Mouse (Mus musculus): Measurements from ENCODE around the gene Arhgef3.
"Not testable (repeated sequence)": the region's sequence is repeated elsewhere in the genome, so short reads cannot be mapped to it uniquely, and the experiment has no call there.

The Arhgef3 gene

GRCm38 (mm10) chr14:27231506-27231905 is 116.8 kb downstream of the Arhgef3 start:
- no peak for DNase-seq (ENCODE audit: low read depth, low spot score)

DNA sequence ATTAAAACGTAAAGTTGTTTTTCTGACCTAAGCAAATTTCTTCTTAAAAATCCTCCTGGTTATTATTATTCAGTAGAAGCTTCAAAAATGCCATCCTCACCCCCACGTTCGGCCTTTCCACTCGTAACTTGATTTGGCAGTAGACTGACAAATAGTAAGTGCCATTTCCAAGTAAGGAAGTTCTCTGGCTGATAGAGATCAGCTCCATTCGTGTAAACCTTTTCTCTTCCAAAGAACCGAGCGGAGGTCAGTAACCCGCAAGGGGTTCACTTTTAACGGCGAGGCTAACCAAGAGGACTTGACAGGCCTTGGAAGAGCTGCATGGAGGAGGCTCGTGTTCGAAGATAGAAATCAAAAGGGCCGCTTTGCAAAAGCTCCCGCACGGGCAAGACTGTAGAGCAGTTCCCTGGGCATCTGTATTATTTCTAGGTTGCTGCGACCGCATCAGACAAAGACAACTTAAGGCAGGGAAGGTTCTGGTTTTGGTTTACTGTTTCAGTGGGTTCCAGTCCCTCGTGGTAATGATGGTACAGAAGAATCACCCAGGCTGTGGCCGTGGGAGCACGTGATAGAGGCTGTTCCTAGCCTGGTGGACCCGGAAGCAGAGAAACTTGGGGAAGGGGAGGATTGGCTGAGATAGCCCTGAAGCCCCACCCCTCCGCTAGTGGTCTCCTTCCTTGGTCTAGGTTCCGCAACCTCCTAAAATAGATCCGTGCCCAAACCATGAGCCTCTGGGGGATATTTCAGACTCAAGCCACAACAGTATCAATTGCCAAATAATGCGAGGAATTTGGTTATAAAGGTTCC is 117.5 kb downstream of the Arhgef3 start:
- no peak for DNase-seq (ENCODE audit: low read depth, low spot score)

DNA sequence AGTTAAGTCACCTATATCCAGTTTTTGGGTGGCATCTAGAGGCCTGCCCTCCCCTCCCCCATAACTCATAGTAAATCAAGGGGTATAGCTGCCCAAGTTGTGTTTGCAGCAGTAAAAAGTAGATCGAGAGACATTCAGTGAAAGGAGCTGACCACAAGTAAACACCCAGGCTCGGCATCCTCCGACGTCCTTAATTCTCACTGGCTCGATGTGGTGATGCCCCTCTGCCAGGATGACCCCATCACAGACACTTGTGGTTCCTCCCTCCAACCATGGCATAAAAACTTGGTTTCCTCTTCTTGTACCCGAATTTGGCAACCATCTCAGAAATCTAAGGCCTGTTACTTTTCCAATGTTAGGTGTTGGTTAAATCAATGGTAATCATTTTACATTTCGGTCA is 118.4 kb downstream of the Arhgef3 start:
- no peak for DNase-seq (ENCODE audit: low read depth, low spot score)

GRCm38 (mm10) chr14:27233656-27234055 is 119.0 kb downstream of the Arhgef3 start:
- no peak for DNase-seq (ENCODE audit: low read depth, low spot score)

- no peak for DNase-seq (ENCODE audit: low read depth, low spot score)
These were observed 119.7 kb downstream of the Arhgef3 start for GRCm38 (mm10) chr14:27234270-27234840.

DNA sequence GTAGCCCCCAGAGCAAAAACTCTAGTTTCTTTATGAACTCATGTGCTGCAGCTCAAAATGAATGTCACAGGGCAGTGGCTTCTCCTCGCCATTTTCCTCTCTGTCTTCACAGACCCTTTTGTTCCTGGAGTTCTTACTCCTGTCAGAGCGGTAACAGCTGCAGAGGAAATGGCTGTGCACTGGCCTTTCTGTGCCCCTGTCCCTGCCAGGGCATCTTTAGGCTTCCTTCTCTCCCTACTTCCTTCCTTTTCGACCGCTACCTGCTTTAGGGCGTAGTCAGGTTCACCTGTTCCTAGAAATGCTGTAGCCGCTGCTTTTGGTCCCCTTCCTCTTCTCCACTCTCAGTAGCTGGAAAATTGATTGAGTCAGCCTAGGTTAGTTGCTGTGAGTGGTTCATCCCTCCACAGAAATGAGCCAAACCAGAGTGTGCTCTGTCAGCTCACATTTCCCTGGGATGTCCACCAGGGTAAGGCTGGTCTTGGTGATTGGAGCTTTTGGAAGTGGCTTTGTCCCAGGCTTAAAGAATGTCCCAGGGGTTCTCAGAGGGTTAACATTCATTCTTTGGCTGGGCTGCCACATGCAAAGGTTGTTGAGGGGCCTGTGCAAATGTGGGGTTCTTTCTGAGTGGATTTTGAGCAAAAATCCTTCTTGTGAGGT is 121.3 kb downstream of the Arhgef3 start:
- DNase-seq (ENCODE audit: low read depth, low spot score): no peak

- no peak for DNase-seq (ENCODE audit: low read depth, low spot score)
These were observed 123.0 kb downstream of the Arhgef3 start for GRCm38 (mm10) chr14:27237522-27238187.

GRCm38 (mm10) chr14:27238600-27239118 is 124.0 kb downstream of the Arhgef3 start:
- no peak for DNase-seq (ENCODE audit: low read depth, low spot score)

DNA sequence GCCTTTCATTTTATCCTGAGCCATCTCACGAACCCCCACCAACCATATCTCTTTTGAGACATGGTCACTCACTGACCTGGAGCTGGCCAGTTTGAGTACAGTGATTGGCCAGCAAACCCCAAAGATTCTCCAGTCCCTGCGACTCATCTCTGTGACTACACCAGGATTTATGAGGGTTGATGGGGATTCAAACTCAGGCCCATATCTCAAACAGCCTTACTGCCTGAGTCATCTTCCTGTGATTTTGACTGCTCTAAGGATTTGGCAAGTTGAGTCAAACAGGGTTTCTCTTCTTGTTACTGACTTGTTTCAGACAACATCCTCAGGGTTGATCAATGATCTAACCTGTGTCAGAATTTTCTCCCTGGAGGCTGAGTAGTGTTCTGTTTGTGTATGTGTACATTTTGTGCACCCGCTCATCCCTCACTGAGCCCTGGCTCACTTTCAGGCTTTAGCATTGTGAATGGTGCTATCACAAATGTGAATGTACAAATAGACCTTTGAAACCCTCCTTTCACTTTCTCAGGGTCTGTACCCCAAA is 124.9 kb downstream of the Arhgef3 start:
- DNase-seq (ENCODE audit: low read depth, low spot score): no peak

DNA sequence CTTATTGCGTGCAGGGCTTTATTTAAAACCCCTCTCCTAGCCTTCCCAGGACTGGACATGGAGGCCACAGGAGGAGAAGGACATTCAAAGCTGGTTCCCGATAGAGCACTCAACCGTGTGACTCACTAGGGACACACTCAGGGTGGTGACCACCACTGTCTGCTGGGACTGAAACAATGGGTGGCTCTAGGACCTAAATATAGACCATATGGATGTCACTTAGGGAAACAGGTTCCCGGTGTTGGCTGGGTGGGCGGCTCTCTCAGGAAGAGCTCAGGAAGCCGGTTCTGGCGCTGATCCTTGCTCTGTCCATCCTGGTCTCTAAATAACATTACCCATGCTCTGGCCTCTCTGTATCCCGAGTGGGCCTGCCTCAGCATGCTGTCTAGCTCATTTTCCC is 127.6 kb downstream of the Arhgef3 start:
- no peak for DNase-seq (ENCODE audit: low read depth, low spot score)

GRCm38 (mm10) chr14:27242769-27243168 is 128.1 kb downstream of the Arhgef3 start:
- DNase-seq (ENCODE audit: low read depth, low spot score): no peak

DNA sequence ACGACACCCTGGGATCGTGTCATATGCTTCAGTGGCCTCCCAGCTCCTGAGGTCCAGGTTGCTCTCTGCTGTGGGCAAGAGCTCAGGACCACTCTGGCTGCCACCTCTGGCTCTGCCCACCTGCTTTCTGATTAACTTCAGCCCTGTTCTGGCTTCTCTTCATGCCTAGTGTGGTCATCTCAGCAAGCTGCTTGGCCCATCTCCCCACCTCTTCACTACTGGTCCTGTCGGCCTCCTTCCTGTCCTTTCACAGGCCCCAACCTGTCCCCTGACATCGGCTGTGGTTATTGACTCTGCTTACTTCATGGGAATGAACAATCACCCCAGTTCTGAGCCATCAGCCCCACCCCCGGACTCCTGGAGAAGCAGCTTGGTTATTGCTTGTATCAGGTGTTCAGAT is 128.9 kb downstream of the Arhgef3 start:
- DNase-seq (ENCODE audit: low read depth, low spot score): no peak

DNA sequence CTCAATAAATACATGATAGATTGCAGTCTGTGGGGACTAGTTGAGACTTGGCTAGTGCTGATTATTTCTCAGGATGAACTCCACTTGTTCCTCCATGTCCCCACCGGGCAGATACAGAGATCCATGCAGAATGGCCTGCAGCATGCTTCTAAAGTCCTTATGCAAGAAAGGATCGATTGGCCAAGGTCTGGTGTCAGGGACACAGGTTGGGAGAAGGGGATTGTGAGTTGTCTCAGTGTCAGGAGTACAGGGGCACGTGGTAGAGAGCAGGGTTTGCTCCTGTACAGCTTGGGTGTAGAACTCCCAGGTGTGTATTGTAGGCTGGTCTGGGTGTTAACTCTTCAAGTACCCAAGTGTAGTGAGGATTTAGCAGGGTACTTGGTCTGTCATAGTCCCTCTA is 130.2 kb downstream of the Arhgef3 start:
- DNase-seq (ENCODE audit: low read depth, low spot score): no peak

- DNase-seq (ENCODE audit: low read depth, low spot score): no peak
These were observed 131.7 kb downstream of the Arhgef3 start for GRCm38 (mm10) chr14:27246424-27246823.

- not testable (repeated sequence) for DNase-seq (ENCODE audit: low read depth, low spot score)
These were observed 132.2 kb downstream of the Arhgef3 start for GRCm38 (mm10) chr14:27246948-27247347.

- no peak for DNase-seq (ENCODE audit: low read depth, low spot score)
These were observed 134.4 kb downstream of the Arhgef3 start for GRCm38 (mm10) chr14:27249121-27249520.

DNA sequence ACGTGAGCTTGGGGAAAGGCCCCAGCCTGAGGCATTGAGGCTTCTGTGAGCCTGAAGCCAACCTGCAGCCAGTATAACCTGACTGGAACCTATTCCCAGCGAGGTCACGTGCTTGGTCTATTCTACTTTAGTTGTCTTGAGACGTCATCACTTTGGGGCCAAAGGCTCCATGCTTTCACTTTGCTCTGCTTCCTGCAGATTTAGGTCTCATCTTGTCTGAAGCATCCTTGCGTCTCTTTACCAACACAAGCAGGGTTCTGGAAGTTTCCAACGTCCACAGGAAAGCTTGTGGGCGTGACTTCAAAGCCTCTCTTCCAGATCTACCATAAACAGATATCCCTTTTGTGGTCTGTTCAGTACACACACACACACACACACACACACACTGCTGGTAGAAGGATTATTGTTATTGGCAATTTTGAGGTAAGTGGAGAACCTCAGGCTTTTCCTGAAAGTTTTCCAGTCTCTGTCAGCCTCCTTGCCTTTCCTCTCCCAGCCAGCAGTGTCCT is 135.6 kb downstream of the Arhgef3 start:
- DNase-seq (ENCODE audit: low read depth, low spot score): no peak

- DNase-seq (ENCODE audit: low read depth, low spot score): no peak
These were observed 138.7 kb downstream of the Arhgef3 start for GRCm38 (mm10) chr14:27253391-27253790.

GRCm38 (mm10) chr14:27262349-27262748 is 147.7 kb downstream of the Arhgef3 start:
- no peak for DNase-seq (ENCODE audit: low read depth, low spot score)

GRCm38 (mm10) chr14:27266601-27267000 is 151.9 kb downstream of the Arhgef3 start:
- no peak for DNase-seq (ENCODE audit: low read depth, low spot score)

GRCm38 (mm10) chr14:27268137-27268536 is 153.4 kb downstream of the Arhgef3 start:
- no peak for DNase-seq (ENCODE audit: low read depth, low spot score)

All from WW6 (cell line).